Mouse (Mus musculus) liver, embryonic 18 days (tissue): Measurements from ENCODE around the gene Sost. TPM values are rescaled to one million over a fixed set of nuclear protein-coding genes. Genes with fewer than 3 reads are reported as not detected.

Experiments
- polyA plus RNA-seq: library from polyadenylated mRNA; depleted of rRNA; stranded (reverse); fragments of >200 nt; gene quantifications from 2 replicates; pipeline ENCODE4 v1.2.3, GENCODE M21; 2012; rRNA removed

Gene Sost
- 0.08 and 0.12 TPM in 2 replicates for polyA plus RNA-seq

DNA sequence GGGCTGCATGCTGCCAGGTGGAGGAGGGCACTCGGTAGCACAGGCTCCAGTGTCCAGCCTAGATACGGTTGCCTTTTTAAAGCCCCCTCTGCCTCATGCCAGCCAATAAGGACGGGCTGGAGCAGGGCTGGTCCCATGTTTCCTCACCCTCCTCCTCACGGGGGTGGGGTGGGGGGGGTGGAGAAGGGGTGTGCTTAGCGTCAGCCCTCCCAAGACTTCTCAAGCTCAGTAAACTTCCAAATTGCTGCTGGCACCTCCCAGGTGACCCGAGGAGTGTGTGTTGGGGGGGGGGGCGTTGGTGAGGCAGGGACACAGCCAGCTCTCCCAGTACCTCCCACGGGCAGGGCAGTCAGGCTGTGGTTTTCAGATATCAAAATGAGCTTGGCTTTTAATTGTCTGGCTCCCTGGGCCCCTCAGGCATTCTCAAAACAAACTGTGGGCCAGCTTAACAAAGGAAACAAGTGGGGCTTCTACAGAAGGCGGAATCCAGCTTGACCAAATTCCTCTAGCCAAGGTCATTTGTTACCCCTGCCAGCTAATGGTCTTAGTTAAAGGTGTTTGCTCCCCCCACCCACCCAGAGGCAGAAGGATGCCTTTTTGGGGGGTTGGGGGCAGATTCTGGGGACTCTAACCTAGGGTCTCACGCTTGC is at the start of gene Sost:
TSS of gene Sost (minus strand) at position 51 of the 650 bp plus-strand sequence.

DNA sequence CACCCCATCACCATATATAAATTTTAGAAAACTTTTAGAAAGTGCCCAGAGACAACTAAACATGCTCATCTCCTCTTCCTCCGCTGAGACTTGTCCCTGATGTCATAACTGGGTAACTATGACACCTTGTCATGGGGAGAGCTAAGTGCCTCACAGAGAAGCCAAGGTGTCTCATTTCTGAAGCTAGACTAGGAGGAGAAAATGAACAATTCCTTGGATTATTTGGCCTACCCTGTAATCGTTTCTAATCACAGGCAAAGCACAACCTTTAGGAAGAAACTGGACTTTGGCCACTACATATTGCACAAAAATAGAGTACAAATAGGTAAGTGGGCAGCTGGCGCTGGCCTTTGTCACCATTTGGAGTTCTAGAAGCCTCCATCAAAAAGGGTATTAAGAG is 20.1 kb upstream of the Sost start, which contains the start of gene Dusp3:
TSS of gene Dusp3 (minus strand) at position 101 of the 400 bp plus-strand sequence.

GRCm38 (mm10) chr11:101984054-101985025 is 17.5 kb upstream of the Sost start, which contains the start of gene Cfap97d1:
TSS of gene Cfap97d1 (plus strand) at chr11:101984279.

Other genes with a start within 250 kb of the Sost start
- gene Dhx8, start 234.1 kb downstream of the Sost start, polyA plus RNA-seq: 6.8 and 7.5 TPM in 2 replicates
- 0.13 and 0.28 TPM in 2 replicates for gene Etv4, start 181.6 kb downstream of the Sost start, polyA plus RNA-seq
- 0.16 TPM in 2 replicates for gene Meox1, start 72.6 kb downstream of the Sost start, polyA plus RNA-seq
- gene Cfap97d1, start 17.3 kb upstream of the Sost start, polyA plus RNA-seq: not detected in 2 replicates
- gene Dusp3, start 20.0 kb upstream of the Sost start, polyA plus RNA-seq: 7.9 and 8.0 TPM in 2 replicates
- 0.62 and 1.1 TPM in 2 replicates for gene Mpp3, start 61.4 kb upstream of the Sost start, polyA plus RNA-seq
- 1.4 and 1.5 TPM in 2 replicates for gene Cd300lg, start 74.5 kb upstream of the Sost start, polyA plus RNA-seq
- gene Mpp2, start 121.5 kb upstream of the Sost start, polyA plus RNA-seq: 3.7 and 4.3 TPM in 2 replicates
- 0.19 TPM in 1 of 2 replicates, not detected in the other for gene Ppy, start 134.3 kb upstream of the Sost start, polyA plus RNA-seq
- 0.61 and 1.6 TPM in 2 replicates for gene Pyy, start 140.8 kb upstream of the Sost start, polyA plus RNA-seq
- gene Nags, start 178.5 kb upstream of the Sost start, polyA plus RNA-seq: 24.4 and 27.6 TPM in 2 replicates
- gene Tmem101, start 189.4 kb upstream of the Sost start, polyA plus RNA-seq: 6.8 and 7.4 TPM in 2 replicates
- 11.3 and 13.1 TPM in 2 replicates for gene Lsm12, start 218.3 kb upstream of the Sost start, polyA plus RNA-seq
- gene G6pc3, start 222.6 kb upstream of the Sost start, polyA plus RNA-seq: 9.6 and 11.1 TPM in 2 replicates